Mouse (Mus musculus): ENCODE measurements around the gene Gm3409. TPM values are rescaled to one million over a fixed set of nuclear protein-coding genes. Genes with fewer than 3 reads are reported as not detected.

Gm3409 gene
- total and polyA plus RNA-seq, 3 experiments = not detected

- H3K9ac ChIP-seq (ENCODE audit: insufficient read depth, low read depth) = no peak overlapping the region
- H3K27ac ChIP-seq (ENCODE audit: insufficient read depth, low read depth) = no peak overlapping the region
- DNase-seq (ENCODE audit: extremely low read depth) = no peak
- dilution Hi-C loops (cut with MboI; ENCODE audit: extremely low pct_ligation_motif_present, extremely low pct_unique_long_range_greater_than_20kb, low sequenced_read_pairs) = no loop called here
- in situ Hi-C loops (cut with MboI; ENCODE audit: low pct_ligation_motif_present, low pct_unique_long_range_greater_than_20kb, low sequenced_read_pairs) = no loop called here
- peaks cover 2% of the 10 kb centered on the region for H3K9me3 ChIP-seq (replicated peaks; ENCODE audit: low read length)
- no peaks in the 10 kb centered on the region for H3K79me2 ChIP-seq (replicated peaks; ENCODE audit: control insufficient read depth, extremely low read depth, insufficient read depth, poor library complexity, severe bottlenecking)
- H3K4me2 ChIP-seq (ENCODE audit: insufficient read depth, low read depth, poor library complexity, severe bottlenecking) = no peak overlapping the region
- no peaks in the 10 kb centered on the region for H3K4me1 ChIP-seq (ENCODE audit: control insufficient read depth in 1 of 2, insufficient read depth in 2 of 2)
- H3K27me3 ChIP-seq (replicated peaks) = no peaks in the 10 kb centered on the region
- H3K4me3 ChIP-seq (replicated peaks in 1 of 3; ENCODE audit: low read depth in 2 of 3, low read length in 2 of 3, poor library complexity in 1 of 3) = no peak overlapping the region
- TF ChIP-seq MYC (IDR thresholded peaks at IDR 0.05; ENCODE audit: low read depth, low read length) (no peak), BHLHE40 (IDR thresholded peaks at IDR 0.05; ENCODE audit: low read depth, low read length) (no peak), GABPA (IDR thresholded peaks at IDR 0.05; ENCODE audit: insufficient replicate concordance, low read depth, low read length) (no peak), POLR2A (IDR thresholded peaks at IDR 0.05; ENCODE audit: low read depth, low read length) (no peak), E2F4 (IDR thresholded peaks at IDR 0.05; ENCODE audit: insufficient replicate concordance, low read depth, low read length) (no peak), PAX5 (IDR thresholded peaks at IDR 0.05; ENCODE audit: low read length) (no peak), HCFC1 (IDR thresholded peaks at IDR 0.05; ENCODE audit: low read depth, low read length) (no peak), POLR2AphosphoS2 (IDR thresholded peaks at IDR 0.05; ENCODE audit: low read depth, low read length) (no peak), UBTF (IDR thresholded peaks at IDR 0.05; ENCODE audit: low read depth, low read length) (no peak), ETS1 (conservative IDR thresholded peaks at IDR 0.05; ENCODE audit: low read depth, low read length) (no peak), EP300 (IDR thresholded peaks at IDR 0.05; ENCODE audit: low read length) (no peak), IRF4 (IDR thresholded peaks at IDR 0.05; ENCODE audit: low read depth, low read length) (no peak), ZC3H11A (IDR thresholded peaks at IDR 0.05; ENCODE audit: low read depth, low read length) (no peak), MAFK (IDR thresholded peaks at IDR 0.05; ENCODE audit: insufficient replicate concordance, low read length) (no peak)
- no peaks in the 10 kb centered on the region for H3K36me3 ChIP-seq (replicated peaks in 1 of 2; ENCODE audit: control insufficient read depth in 1 of 2, insufficient read depth in 1 of 2, low read length in 1 of 2)
These were observed 46.7 kb downstream of the Gm3409 start for GRCm38 (mm10) chr5:146584156-146584477.

GRCm38 (mm10) chr5:146584478-146585306 is 47.2 kb downstream of the Gm3409 start, which contains the start of gene Gpr12:
TSS of gene Gpr12 (minus strand) at chr5:146585239.
- Histone ChIP-seq H3K79me2 (replicated peaks; ENCODE audit: control insufficient read depth, extremely low read depth, insufficient read depth, poor library complexity, severe bottlenecking) (no peaks in the 10 kb centered on the region), H3K4me2 (ENCODE audit: insufficient read depth, low read depth, poor library complexity, severe bottlenecking) (no peak within 1 kb of the TSS), H3K36me3 (replicated peaks in 1 of 2; ENCODE audit: control insufficient read depth in 1 of 2, insufficient read depth in 1 of 2, low read length in 1 of 2) (no peaks in the 10 kb centered on the region), H3K4me3 (replicated peaks in 1 of 3; ENCODE audit: low read depth in 2 of 3, low read length in 2 of 3, poor library complexity in 1 of 3) (no peak within 1 kb of the TSS), H3K4me1 (ENCODE audit: control insufficient read depth in 1 of 2, insufficient read depth in 2 of 2) (no peaks in the 10 kb centered on the region), H3K27ac (ENCODE audit: insufficient read depth, low read depth) (no peak within 1 kb of the TSS), H3K9ac (ENCODE audit: insufficient read depth, low read depth) (no peak within 1 kb of the TSS), H3K27me3 (replicated peaks) (no peaks in the 10 kb centered on the region), H3K9me3 (replicated peaks; ENCODE audit: low read length) (peaks cover 2% of the 10 kb centered on the region)
- in situ Hi-C loops (cut with MboI; ENCODE audit: low pct_ligation_motif_present, low pct_unique_long_range_greater_than_20kb, low sequenced_read_pairs) (no loop called here), dilution Hi-C loops (cut with MboI; ENCODE audit: extremely low pct_ligation_motif_present, extremely low pct_unique_long_range_greater_than_20kb, low sequenced_read_pairs) (no loop called here)
- TF ChIP-seq CHD2 (IDR thresholded peaks at IDR 0.05; ENCODE audit: low read length) = no peak
- no peak for TF ChIP-seq CHD1 (IDR thresholded peaks at IDR 0.05; ENCODE audit: low read depth, low read length)
- no peak for TF ChIP-seq NELFE (IDR thresholded peaks at IDR 0.05; ENCODE audit: low read depth, low read length)
- no peak for TF ChIP-seq GABPA (IDR thresholded peaks at IDR 0.05; ENCODE audit: insufficient replicate concordance, low read depth, low read length)
- TF ChIP-seq RCOR1 (conservative IDR thresholded peaks at IDR 0.05; ENCODE audit: low read depth, low read length) = no peak
- no peak for TF ChIP-seq SIN3A (IDR thresholded peaks at IDR 0.05; ENCODE audit: low read length)
- TF ChIP-seq ETS1 (conservative IDR thresholded peaks at IDR 0.05; ENCODE audit: low read depth, low read length) = no peak
- no peak for TF ChIP-seq BHLHE40 (IDR thresholded peaks at IDR 0.05; ENCODE audit: low read depth, low read length)
- no peak for TF ChIP-seq ZNF384 (IDR thresholded peaks at IDR 0.05; ENCODE audit: low read depth, low read length)
- no peak for TF ChIP-seq HCFC1 (IDR thresholded peaks at IDR 0.05; ENCODE audit: low read depth, low read length)
- no peak for DNase-seq (ENCODE audit: extremely low read depth)
